Mouse (Mus musculus) neural tube, embryonic 15.5 days (tissue): ENCODE results near the gene Ank2. TPM values are rescaled to one million over a fixed set of nuclear protein-coding genes. Genes with fewer than 3 reads are reported as not detected.
A peak's percentile ranks its signal among the peaks of the same experiment; 100 is the strongest.

Source experiments
- ATAC-seq: fragments of 200-750 bp; cut with Nextera tagmentation; 2 replicates; pipeline ENCODE4 v1.8.0; 2017; ENCODE audit warnings: mild to moderate bottlenecking, moderate TSS enrichment, moderate library complexity; ENCODE audit not compliant: low FRiP score
- H3K27ac ChIP-seq: fragments of 300-500 bp; sonication (generic); replicated peaks from 2 replicates; pipeline ENCODE4 v1.5.1; 2015; ENCODE audit warnings: mild to moderate bottlenecking, inconsistent platforms
- H3K27me3 ChIP-seq: fragments of 300-500 bp; sonication (generic); replicated peaks from 2 replicates; pipeline ENCODE4 v1.6.1; 2015; ENCODE audit warnings: inconsistent platforms
- H3K36me3 ChIP-seq: fragments of 300-500 bp; sonication (generic); 2 replicates; pipeline ENCODE4 v1.6.1; 2015; ENCODE audit warnings: inconsistent platforms
- H3K4me1 ChIP-seq: fragments of 300-500 bp; sonication (generic); 2 replicates; pipeline ENCODE4 v1.6.1; 2015; ENCODE audit warnings: inconsistent platforms
- H3K4me2 ChIP-seq: fragments of 300-500 bp; sonication (generic); 2 replicates; pipeline ENCODE4 v1.6.1; 2015; ENCODE audit warnings: inconsistent platforms, mild to moderate bottlenecking, moderate library complexity
- H3K4me3 ChIP-seq: fragments of 300-500 bp; sonication (generic); replicated peaks from 2 replicates; pipeline ENCODE4 v1.5.1; 2015; ENCODE audit warnings: mild to moderate bottlenecking, inconsistent platforms
- H3K9ac ChIP-seq: fragments of 300-500 bp; sonication (generic); replicated peaks from 2 replicates; pipeline ENCODE4 v1.6.1; 2015; ENCODE audit warnings: mild to moderate bottlenecking, inconsistent platforms
- H3K9me3 ChIP-seq: fragments of 300-500 bp; sonication (generic); replicated peaks from 2 replicates; pipeline ENCODE4 v1.6.1; 2016; ENCODE audit warnings: inconsistent platforms
- WGBS: fragments of 180-500 bp; shearing (Covaris S2); methylation state at CpG from one replicate; pipeline ENCODE4 v1.1.7; 2015; ENCODE audit warnings: mixed read lengths; 5-methylcytosine and 5-hydroxymethylcytosine counted together
- polyA plus RNA-seq: library from polyadenylated mRNA; unstranded; fragments of >200 nt; fragmentation: Nextera tagmentation; extraction: Ambion mirVana; gene quantifications from 2 replicates; pipeline ENCODE4 v1.2.1, GENCODE M21; 2015

Ank2 gene
- polyA plus RNA-seq, result 136 and 166 TPM in 2 replicates

DNA sequence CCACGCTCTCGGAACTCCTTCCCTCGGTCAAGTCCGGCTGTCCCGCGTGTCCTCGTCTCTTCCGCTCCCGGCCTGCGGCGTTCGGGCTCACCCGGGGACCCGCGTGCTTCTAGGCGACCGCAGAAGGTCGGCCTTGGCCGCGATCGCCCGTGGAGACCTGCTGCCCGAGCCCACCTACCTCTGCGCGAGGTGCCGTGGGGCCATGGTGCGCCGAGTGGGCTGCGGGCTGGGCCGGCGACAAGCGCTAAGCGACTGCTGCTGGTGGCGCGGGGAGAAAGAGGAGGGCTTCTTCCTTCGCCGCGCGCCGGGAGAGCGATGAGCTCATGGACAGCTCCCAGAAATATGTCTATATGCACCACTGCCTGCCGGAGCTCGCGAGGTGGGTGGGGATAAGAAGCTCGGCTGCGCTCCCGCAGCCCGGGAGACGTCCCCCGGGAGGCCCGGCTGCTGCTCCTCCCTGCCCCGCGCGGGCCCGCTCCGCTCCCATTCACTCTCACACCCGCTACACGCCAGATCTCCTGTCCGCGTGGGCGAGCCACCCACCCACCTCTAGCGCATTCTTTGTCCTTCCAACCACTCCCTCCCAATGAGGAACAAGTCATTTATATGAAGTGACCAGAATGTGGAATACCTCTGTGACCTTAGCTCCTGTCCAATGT is at the start of gene Ank2:
Ank2 (minus strand) TSS at position 609 of the 659 bp plus-strand sequence.
- peak within 1 kb of the TSS; percentile 92 for H3K9ac ChIP-seq
- peak within 1 kb of the TSS; percentile 81 for H3K27ac ChIP-seq
- H3K4me2 ChIP-seq, result peak within 1 kb of the TSS; percentile 96
- no peaks in the 10 kb centered on the region for H3K36me3 ChIP-seq
- H3K9me3 ChIP-seq, result no peaks in the 10 kb centered on the region
- WGBS, result under 1% methylated on average over 62 of the region's 62 CpGs
- peak within 1 kb of the TSS; percentile 80 for H3K4me3 ChIP-seq
- H3K27me3 ChIP-seq, result no peaks in the 10 kb centered on the region
- peaks cover 21% of the 10 kb centered on the region for H3K4me1 ChIP-seq
- peak; percentile 87 for ATAC-seq

DNA sequence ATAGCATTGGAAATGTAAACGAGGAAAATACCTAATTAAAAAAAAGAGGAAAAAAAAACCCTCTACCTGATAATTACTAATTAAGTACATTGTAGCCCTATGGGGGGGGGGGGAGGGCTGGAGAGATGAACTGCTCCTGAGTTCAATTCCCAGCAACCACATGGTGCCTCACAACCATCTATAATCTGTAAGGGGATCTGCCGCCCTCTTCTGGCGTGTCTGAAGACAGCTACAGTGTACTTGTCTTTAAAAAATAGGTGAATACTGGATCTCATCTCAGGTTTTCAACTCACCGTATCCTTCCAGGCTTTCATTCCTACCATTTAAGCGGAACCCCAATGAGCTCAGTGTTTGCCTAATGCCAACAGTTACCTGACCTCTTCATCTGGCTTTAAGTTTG is 48.7 kb upstream of the Ank2 start:
- Histone ChIP-seq H3K9me3 (no peaks in the 10 kb centered on the region), H3K4me1 (peaks cover 8% of the 10 kb centered on the region; the same call in 1 of the 2 replicates)
- WGBS, result 37% methylated on average over 4 of the region's 5 CpGs

GRCm38 (mm10) chr3:127544610-127545121 is 45.5 kb upstream of the Ank2 start:
- H3K4me3 ChIP-seq, result no peak overlapping the region
- peaks cover 15% of the 10 kb centered on the region for H3K36me3 ChIP-seq
- H3K27me3 ChIP-seq, result no peaks in the 10 kb centered on the region
- H3K9me3 ChIP-seq, result no peaks in the 10 kb centered on the region
- no peaks in the 10 kb centered on the region for H3K4me1 ChIP-seq
- H3K27ac ChIP-seq, result no peak overlapping the region
- no peak overlapping the region for H3K4me2 ChIP-seq
- 33% methylated on average over 5 of the region's 5 CpGs for WGBS
- H3K9ac ChIP-seq, result no peak overlapping the region
- no peak for ATAC-seq

More for the DNA sequence above, 48.7 kb upstream of the Ank2 start:
- Histone ChIP-seq H3K9ac (no peak overlapping the region), H3K27ac (no peak overlapping the region), H3K36me3 (peaks cover 13% of the 10 kb centered on the region), H3K4me2 (no peak overlapping the region), H3K27me3 (no peaks in the 10 kb centered on the region), H3K4me3 (no peak overlapping the region)
- ATAC-seq, result no peak

- 85% methylated on average over 4 of the region's 4 CpGs for WGBS
- H3K4me2 ChIP-seq, result no peak overlapping the region
- H3K36me3 ChIP-seq, result peaks cover 15% of the 10 kb centered on the region
- H3K27ac ChIP-seq, result no peak overlapping the region
- no peaks in the 10 kb centered on the region for H3K4me1 ChIP-seq
- no peaks in the 10 kb centered on the region for H3K9me3 ChIP-seq
- no peak for ATAC-seq
- no peaks in the 10 kb centered on the region for H3K27me3 ChIP-seq
- no peak overlapping the region for H3K4me3 ChIP-seq
- H3K9ac ChIP-seq, result no peak overlapping the region
Observed at GRCm38 (mm10) chr3:127543976-127544375, 44.8 kb upstream of the Ank2 start.

GRCm38 (mm10) chr3:127539193-127539592 is 40.0 kb upstream of the Ank2 start:
- Histone ChIP-seq H3K36me3 (peaks cover 7% of the 10 kb centered on the region), H3K4me2 (no peak overlapping the region), H3K27me3 (no peaks in the 10 kb centered on the region), H3K9ac (no peak overlapping the region), H3K27ac (no peak overlapping the region), H3K4me1 (no peaks in the 10 kb centered on the region), H3K9me3 (no peaks in the 10 kb centered on the region), H3K4me3 (no peak overlapping the region)
- 89% methylated on average over 6 of the region's 6 CpGs for WGBS
- ATAC-seq, result no peak

DNA sequence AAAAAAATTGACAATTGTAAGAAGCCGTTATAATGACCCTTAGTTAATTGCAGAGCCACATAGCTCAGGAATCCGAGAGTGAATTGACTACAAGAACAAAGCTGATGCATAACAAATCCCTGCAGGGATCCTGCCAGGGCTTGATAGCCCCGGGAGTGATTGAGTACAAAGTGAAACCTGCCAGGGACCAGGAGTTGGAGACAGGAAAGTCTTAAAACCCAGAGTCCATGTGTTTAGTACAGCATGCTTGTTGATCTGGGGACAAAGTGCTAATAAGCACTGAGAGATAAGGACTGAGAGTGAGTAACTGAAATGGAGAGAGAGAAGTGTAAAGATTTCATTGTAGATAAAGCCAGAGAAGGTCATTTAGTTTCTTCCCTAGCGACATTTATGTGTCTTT is 31.1 kb upstream of the Ank2 start:
- ATAC-seq, result no peak
- WGBS, result 6% methylated on average over 4 of the region's 4 CpGs
- no peak overlapping the region for H3K9ac ChIP-seq

DNA sequence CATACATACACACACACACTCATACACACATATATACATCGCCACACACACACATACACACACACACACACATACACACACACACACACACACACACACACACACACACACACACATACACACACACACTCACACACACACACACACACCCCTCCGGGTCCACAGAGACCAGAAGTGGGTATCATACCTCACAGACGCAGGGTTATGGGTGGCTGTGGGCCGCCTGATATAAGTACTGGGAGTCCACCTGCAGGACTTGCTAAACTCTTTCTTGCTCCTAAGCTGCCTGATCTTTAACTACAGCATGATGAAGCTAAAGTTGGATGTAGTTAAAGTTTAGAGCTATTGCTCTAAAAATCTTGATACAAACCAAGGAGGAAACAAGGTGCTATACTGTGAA is 30.7 kb upstream of the Ank2 start:
- 79% methylated on average over 4 of the region's 4 CpGs for WGBS
- H3K36me3 ChIP-seq, result no peaks in the 10 kb centered on the region
- H3K4me3 ChIP-seq, result no peak overlapping the region
- H3K27ac ChIP-seq, result no peak overlapping the region
- no peak for ATAC-seq
- no peak overlapping the region for H3K9ac ChIP-seq
- no peak overlapping the region for H3K4me2 ChIP-seq
- H3K4me1 ChIP-seq, result no peaks in the 10 kb centered on the region
- H3K27me3 ChIP-seq, result no peaks in the 10 kb centered on the region
- H3K9me3 ChIP-seq, result no peaks in the 10 kb centered on the region

More for the DNA sequence above, 31.1 kb upstream of the Ank2 start:
- Histone ChIP-seq H3K4me3 (no peak overlapping the region), H3K27me3 (no peaks in the 10 kb centered on the region), H3K36me3 (no peaks in the 10 kb centered on the region), H3K27ac (no peak overlapping the region), H3K4me1 (no peaks in the 10 kb centered on the region), H3K9me3 (no peaks in the 10 kb centered on the region), H3K4me2 (no peak overlapping the region)

DNA sequence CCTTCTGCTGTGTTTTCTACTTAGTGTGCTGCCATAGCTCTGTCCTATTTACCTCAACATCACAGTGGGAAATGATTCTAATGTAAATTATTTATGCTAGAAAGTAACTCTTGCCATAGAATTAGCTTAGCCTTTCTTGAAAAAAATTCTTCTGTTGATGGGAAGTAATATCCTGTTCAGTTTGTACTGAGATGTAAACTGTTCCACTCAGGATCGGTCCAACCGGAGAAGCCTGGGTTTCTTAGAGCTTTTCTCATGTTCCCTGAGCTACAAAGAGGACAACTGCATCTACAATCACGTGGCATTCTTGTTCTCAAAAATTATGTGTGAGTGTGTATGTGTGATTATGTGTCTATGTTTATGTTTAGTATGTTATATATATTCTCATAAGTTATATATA is 30.1 kb upstream of the Ank2 start:
- no peak for ATAC-seq
- no peak overlapping the region for H3K9ac ChIP-seq
- no peak overlapping the region for H3K4me2 ChIP-seq

DNA sequence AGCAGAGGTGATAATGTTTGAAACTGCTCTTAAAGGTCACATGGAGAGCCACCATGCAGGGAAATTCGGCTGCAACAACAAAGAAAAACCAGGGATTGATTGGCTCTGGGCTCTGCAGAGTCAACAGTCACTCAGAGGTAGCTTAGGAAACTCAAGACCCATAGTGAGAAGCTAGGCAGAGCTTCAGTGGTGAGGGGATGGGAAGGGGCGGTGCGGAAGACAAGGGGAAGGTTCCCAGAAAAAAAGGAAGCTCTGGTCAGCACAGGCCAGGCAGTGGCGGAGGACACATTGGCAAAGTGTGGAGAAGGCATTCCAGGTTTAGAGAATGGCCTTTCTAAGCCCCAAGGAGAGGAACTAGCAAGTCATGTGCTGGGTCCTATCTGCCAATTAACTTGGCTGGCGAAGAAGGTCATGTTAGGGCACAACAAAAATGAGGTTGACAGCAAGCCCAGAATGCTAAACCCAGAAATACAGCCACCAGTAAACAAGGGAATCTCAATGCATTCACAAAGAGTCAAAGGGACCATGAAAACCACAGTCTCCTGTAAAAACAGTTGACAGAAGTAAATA is 28.4 kb upstream of the Ank2 start:
- H3K36me3 ChIP-seq, result no peaks in the 10 kb centered on the region
- WGBS, result 73% methylated on average over 5 of the region's 5 CpGs
- no peaks in the 10 kb centered on the region for H3K4me1 ChIP-seq
- no peak overlapping the region for H3K27ac ChIP-seq
- no peak overlapping the region for H3K9ac ChIP-seq
- ATAC-seq, result no peak
- H3K27me3 ChIP-seq, result no peaks in the 10 kb centered on the region
- H3K4me3 ChIP-seq, result no peak overlapping the region
- no peak overlapping the region for H3K4me2 ChIP-seq
- no peaks in the 10 kb centered on the region for H3K9me3 ChIP-seq

More for the DNA sequence above, 30.1 kb upstream of the Ank2 start:
- H3K4me3 ChIP-seq, result no peak overlapping the region
- no peaks in the 10 kb centered on the region for H3K4me1 ChIP-seq
- no peak overlapping the region for H3K27ac ChIP-seq
- no peaks in the 10 kb centered on the region for H3K9me3 ChIP-seq
- 86% methylated on average over 3 of the region's 3 CpGs for WGBS
- no peaks in the 10 kb centered on the region for H3K36me3 ChIP-seq
- H3K27me3 ChIP-seq, result no peaks in the 10 kb centered on the region

DNA sequence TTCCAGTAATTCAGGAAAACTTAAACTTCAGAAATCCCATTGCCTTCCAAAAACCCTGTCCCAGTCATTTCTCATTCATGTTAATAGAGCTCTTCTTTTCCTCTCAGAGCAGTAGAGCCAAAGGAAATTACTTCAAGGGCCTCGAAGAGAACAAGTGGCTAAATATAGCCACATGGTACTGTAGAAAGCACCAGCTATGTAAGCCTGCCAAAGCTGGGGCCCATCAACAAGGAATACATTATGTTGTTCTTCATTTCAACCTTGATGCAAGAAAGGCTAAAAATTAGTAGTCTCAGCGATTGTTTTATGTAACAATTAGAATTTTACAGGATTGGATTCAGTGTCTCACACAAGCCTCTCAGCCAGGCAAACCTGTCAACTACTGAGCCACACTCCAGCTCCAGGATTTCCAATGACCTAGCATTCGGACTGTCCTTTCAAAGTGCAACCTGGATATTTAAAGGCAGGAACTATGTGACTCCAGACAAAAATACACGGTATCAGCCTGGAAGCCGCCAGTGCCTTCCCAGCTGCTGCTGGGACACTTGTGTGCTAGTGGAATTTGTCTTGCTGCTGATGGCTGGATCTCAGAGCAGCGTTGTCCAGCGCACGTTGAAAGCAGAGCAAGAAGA is 26.2 kb upstream of the Ank2 start:
- no peak overlapping the region for H3K4me3 ChIP-seq
- H3K27me3 ChIP-seq, result no peaks in the 10 kb centered on the region
- no peaks in the 10 kb centered on the region for H3K36me3 ChIP-seq
- no peaks in the 10 kb centered on the region for H3K4me1 ChIP-seq
- WGBS, result 78% methylated on average over 8 of the region's 8 CpGs
- H3K9ac ChIP-seq, result no peak overlapping the region
- H3K27ac ChIP-seq, result no peak overlapping the region
- H3K4me2 ChIP-seq, result no peak overlapping the region
- no peaks in the 10 kb centered on the region for H3K9me3 ChIP-seq
- ATAC-seq, result no peak

- ATAC-seq, result no peak
- Histone ChIP-seq H3K4me3 (no peak overlapping the region), H3K9me3 (no peaks in the 10 kb centered on the region), H3K27ac (no peak overlapping the region), H3K27me3 (no peaks in the 10 kb centered on the region), H3K4me2 (no peak overlapping the region), H3K4me1 (no peaks in the 10 kb centered on the region), H3K9ac (no peak overlapping the region), H3K36me3 (no peaks in the 10 kb centered on the region)
- 85% methylated on average over 10 of the region's 10 CpGs for WGBS
Observed at GRCm38 (mm10) chr3:127521156-127521555, 22.0 kb upstream of the Ank2 start.

DNA sequence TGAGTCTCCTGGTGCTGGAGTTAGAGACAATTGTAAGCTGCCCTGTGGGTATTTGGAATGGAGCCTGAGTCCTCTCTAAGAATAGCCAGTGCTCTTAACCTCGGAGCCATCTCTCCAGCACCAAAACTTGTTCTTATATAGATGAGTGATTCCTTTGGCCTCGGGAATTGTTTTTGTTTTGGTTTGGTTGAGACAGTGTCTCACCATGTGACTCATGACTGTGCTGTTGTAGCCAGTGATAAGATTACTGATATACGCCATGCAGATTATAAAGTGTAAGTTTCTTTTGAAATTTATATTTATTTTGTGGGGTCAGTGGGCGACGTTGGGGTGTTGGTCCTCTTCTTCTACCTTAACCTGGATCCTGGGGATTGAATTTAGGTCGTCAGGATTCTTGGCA is 21.1 kb upstream of the Ank2 start:
- H3K36me3 ChIP-seq, result no peaks in the 10 kb centered on the region
- H3K4me1 ChIP-seq, result no peaks in the 10 kb centered on the region
- no peak overlapping the region for H3K9ac ChIP-seq
- no peaks in the 10 kb centered on the region for H3K9me3 ChIP-seq
- 85% methylated on average over 6 of the region's 6 CpGs for WGBS
- no peaks in the 10 kb centered on the region for H3K27me3 ChIP-seq
- no peak for ATAC-seq
- no peak overlapping the region for H3K4me2 ChIP-seq
- no peak overlapping the region for H3K4me3 ChIP-seq
- H3K27ac ChIP-seq, result no peak overlapping the region
